Mouse (Mus musculus) ES-Bruce4 (cell line): ENCODE data around the gene Hacd1. TPM values are rescaled to one million over a fixed set of nuclear protein-coding genes. Genes with fewer than 3 reads are reported as not detected.
A peak's percentile ranks its signal among the peaks of the same experiment; 100 is the strongest.
"Not testable (repeated sequence)": the region's sequence is repeated elsewhere in the genome, so short reads cannot be mapped to it uniquely, and the experiment has no call there.

Source experiments
- H3K27ac ChIP-seq: 2 replicates; pipeline ENCODE4 v1.5.1; 2012; ENCODE audit warnings: low read length, inconsistent platforms; ENCODE audit not compliant: insufficient read depth
- H3K27me3 ChIP-seq: 2 replicates; pipeline ENCODE4 v1.6.1; 2012; ENCODE audit warnings: mild to moderate bottlenecking, low read length, inconsistent platforms; ENCODE audit not compliant: control insufficient read depth, poor library complexity, insufficient read depth, severe bottlenecking
- H3K36me3 ChIP-seq: 2 replicates; pipeline ENCODE4 v1.6.1; 2012; ENCODE audit warnings: inconsistent platforms, mild to moderate bottlenecking, low read length, moderate library complexity; ENCODE audit not compliant: control insufficient read depth, poor library complexity, insufficient read depth, severe bottlenecking
- H3K4me1 ChIP-seq: one replicate; pipeline ENCODE4 v1.8.1; 2011; ENCODE audit warnings: low read length; ENCODE audit not compliant: control insufficient read depth, insufficient read depth
- H3K4me3 ChIP-seq: 2 replicates; pipeline ENCODE4 v1.5.1; 2011; ENCODE audit warnings: low read depth, mild to moderate bottlenecking, low read length
- H3K9ac ChIP-seq: 2 replicates; pipeline ENCODE4 v1.6.1; 2012; ENCODE audit warnings: low read depth, mild to moderate bottlenecking, inconsistent platforms; ENCODE audit not compliant: poor library complexity, severe bottlenecking
- H3K9me3 ChIP-seq: replicated peaks from 2 replicates; pipeline ENCODE4 v1.6.1; 2012; ENCODE audit warnings: mild to moderate bottlenecking, low read length, inconsistent platforms; ENCODE audit not compliant: control insufficient read depth, poor library complexity, insufficient read depth, severe bottlenecking
- CTCF ChIP-seq: IDR thresholded peaks from one replicate; pipeline ENCODE4 v1.8.1; 2011; ENCODE audit warnings: low read depth, low read length
- EP300 ChIP-seq: IDR thresholded peaks from 2 replicates; pipeline ENCODE4 v1.6.1; 2011; ENCODE audit warnings: low read depth, low read length; ENCODE audit not compliant: insufficient read depth
- POLR2A ChIP-seq: IDR thresholded peaks from one replicate; pipeline ENCODE4 v1.8.1; 2011; ENCODE audit warnings: low read length; ENCODE audit not compliant: insufficient read depth
- polyA plus RNA-seq: library from polyadenylated mRNA; stranded (reverse); fragments of >200 nt; gene quantifications from 2 replicates; pipeline ENCODE4 v1.2.4, GENCODE M21; 2011; ENCODE audit warnings: low read depth; ENCODE audit not compliant: missing spikeins, insufficient read depth, insufficient read length

Gene Hacd1
- 11.2 TPM in 2 replicates for polyA plus RNA-seq

DNA sequence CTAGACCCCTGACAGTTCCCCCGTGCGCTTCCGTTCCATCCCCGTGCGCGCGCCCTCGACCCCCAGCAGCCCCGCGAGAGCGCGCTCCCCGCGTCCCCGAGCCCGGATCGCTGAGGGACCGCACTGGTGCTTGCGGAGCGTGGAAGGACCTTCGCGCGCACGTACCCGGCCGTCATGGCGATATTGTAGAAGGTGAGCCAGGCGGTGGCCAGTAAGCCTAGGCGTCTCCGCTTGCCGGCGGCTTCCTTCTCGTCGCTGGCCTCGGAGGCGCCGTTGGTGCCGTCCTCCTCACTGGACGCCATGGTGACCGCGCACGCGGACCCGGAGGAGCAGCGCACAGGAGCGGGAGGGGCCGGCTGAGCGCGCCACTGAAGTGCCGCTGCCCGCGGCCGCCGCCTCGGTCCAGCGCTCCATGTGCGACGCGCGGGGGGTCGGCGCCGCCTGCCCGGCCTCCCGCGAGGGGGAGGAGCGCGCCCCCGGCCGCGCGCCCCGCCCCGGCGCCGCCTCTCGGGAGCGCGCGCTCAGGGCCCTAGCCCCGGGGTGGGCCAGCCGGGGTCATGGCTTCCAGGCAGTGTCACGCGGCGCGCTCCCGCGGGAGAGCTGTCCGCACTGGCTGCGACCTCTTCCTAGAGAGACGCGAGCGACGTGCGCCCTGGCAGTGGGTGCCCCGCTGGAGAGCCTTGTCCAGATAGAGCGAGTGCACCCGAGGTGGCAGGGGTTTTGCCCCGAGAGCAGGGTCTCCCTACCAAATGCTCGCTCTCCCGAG, at the start of gene Hacd1:
TSS of gene Hacd1 (minus strand) at position 570 of the 766 bp plus-strand sequence.
- no peaks in the 10 kb centered on the region for H3K4me1 ChIP-seq
- no peaks in the 10 kb centered on the region; the same call in 1 of the 2 replicates for H3K27me3 ChIP-seq
- H3K9me3 ChIP-seq, result no peaks in the 10 kb centered on the region
- peak within 1 kb of the TSS; percentile 84 for H3K9ac ChIP-seq
- TF ChIP-seq EP300 (no peak), CTCF (no peak), POLR2A (no peak)
- no peaks in the 10 kb centered on the region for H3K36me3 ChIP-seq
- peak within 1 kb of the TSS; percentile 96 for H3K4me3 ChIP-seq
- no peak within 1 kb of the TSS for H3K27ac ChIP-seq

GRCm38 (mm10) chr2:14103924-14104323, 48.0 kb upstream of the Hacd1 start:
- no peak for TF ChIP-seq EP300
- no peak for TF ChIP-seq CTCF
- TF ChIP-seq POLR2A, result no peak
- Histone ChIP-seq H3K9me3 (no peaks in the 10 kb centered on the region), H3K27me3 (no peaks in the 10 kb centered on the region), H3K27ac (no peak overlapping the region), H3K9ac (no peak overlapping the region), H3K4me1 (no peaks in the 10 kb centered on the region), H3K36me3 (0 out of 2 replicates have a peak, but pooled peaks cover 3% of the 10 kb centered on the region), H3K4me3 (no peak overlapping the region)

GRCm38 (mm10) chr2:14102603-14103002, 46.7 kb upstream of the Hacd1 start:
- Histone ChIP-seq H3K36me3 (0 out of 2 replicates have a peak, but pooled peaks cover 3% of the 10 kb centered on the region), H3K9me3 (0 out of 2 replicates have a peak, but pooled peaks cover 2% of the 10 kb centered on the region), H3K4me1 (no peaks in the 10 kb centered on the region), H3K9ac (no peak overlapping the region), H3K4me3 (no peak overlapping the region), H3K27me3 (no peaks in the 10 kb centered on the region), H3K27ac (no peak overlapping the region)
- TF ChIP-seq POLR2A (no peak), CTCF (no peak), EP300 (no peak)

DNA sequence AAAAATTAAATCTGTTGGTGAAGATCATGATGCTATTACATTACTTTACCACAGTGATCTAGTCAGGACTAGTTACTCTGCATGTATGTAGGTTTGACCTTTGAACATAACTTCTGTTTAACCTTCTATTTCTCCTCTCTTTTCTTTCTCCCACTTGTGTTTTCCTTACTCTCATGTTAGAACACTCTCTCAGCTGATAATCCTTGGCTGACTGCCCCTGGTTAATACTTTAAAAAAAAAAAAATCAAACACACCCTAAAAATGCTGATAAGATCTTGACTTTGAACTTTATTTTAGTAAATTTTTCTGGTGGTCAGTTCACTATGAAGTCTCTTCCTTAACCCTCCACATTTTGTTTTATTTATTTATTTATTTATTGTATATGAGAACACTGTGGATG, 44.6 kb upstream of the Hacd1 start:
- no peak for TF ChIP-seq EP300
- no peak for TF ChIP-seq CTCF
- no peak for TF ChIP-seq POLR2A
- H3K27me3 ChIP-seq, result no peaks in the 10 kb centered on the region
- no peaks in the 10 kb centered on the region for H3K4me1 ChIP-seq
- H3K9me3 ChIP-seq, result peaks cover 16% of the 10 kb centered on the region
- no peak overlapping the region for H3K4me3 ChIP-seq
- no peak overlapping the region for H3K27ac ChIP-seq
- H3K36me3 ChIP-seq, result 0 out of 2 replicates have a peak, but pooled peaks cover 5% of the 10 kb centered on the region
- H3K9ac ChIP-seq, result no peak overlapping the region

DNA sequence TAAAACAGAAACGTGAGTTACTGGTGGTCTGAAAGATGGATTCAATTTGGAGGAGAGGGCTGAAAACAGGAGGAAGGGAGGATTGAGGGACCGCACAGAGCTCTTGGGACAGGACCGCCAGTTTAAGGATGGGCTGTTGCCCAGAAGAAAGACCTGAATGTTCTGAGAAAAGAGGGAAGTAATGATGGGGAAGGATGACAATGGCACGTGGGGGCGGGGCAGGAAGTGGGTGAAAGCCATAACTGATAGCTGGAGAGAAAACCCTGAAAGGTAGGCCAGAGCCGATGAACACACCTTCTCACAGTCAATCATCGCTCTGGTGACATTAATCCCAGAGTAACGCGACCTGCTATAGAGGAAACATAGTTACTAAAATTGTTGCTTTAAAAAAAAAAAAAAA, 22.6 kb upstream of the Hacd1 start:
- H3K9ac ChIP-seq, H3K4me1 ChIP-seq, H3K9me3 ChIP-seq, H3K27ac ChIP-seq, H3K27me3 ChIP-seq, H3K4me3 ChIP-seq, H3K36me3 ChIP-seq: not testable (repeated sequence)

DNA sequence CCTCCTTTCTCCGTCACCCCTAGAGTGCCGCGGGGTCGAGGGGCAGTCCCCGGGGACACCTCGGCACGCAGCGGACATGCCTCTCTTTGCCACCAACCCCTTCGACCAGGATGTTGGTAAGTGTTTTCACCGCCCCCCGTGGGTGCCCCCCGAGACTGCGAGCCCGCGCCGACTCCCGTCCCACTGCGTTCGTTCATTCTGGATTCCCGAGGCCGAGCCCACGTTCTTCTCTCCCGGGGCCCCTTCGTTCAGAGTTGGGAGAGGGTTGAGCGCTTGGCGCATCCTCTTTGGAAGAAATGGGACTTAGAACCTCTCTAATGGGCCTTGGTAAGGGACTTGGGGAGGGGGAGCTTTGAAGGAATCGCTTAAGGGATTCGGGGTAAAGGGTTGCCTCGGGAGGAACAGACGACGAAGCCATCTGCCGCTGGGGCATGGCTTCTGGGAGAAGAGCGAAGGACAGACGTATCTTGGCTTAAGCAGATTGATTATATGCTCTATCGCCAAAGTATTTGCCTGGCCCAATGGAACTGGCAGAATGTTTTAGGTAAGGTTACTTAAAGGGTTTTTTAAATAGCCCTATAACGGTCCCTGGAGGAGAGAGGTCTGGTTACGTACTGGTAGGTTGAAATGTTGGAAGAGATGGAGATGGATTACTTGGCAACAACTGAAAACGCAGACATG, 18.4 kb upstream of the Hacd1 start:
- Histone ChIP-seq H3K36me3 (no peaks in the 10 kb centered on the region), H3K27me3 (no peaks in the 10 kb centered on the region), H3K9me3 (no peaks in the 10 kb centered on the region), H3K4me1 (no peaks in the 10 kb centered on the region), H3K9ac (peak overlapping the region; percentile 92), H3K27ac (peak overlapping the region; percentile 47), H3K4me3 (peak overlapping the region; percentile 97)
- TF ChIP-seq EP300, result no peak
- no peak for TF ChIP-seq POLR2A
- TF ChIP-seq CTCF, result no peak
